Mouse (Mus musculus) intestine, embryonic 14.5 days (tissue): Measurements from ENCODE around the gene Dalrd3. TPM values are rescaled to one million over a fixed set of nuclear protein-coding genes. Genes with fewer than 3 reads are reported as not detected.

Experiments used
- ATAC-seq: fragments of 200-750 bp; cut with Nextera tagmentation; replicated peaks from 2 replicates; pipeline ENCODE4 v1.8.0; 2017; ENCODE audit warnings: low read depth, moderate number of reproducible peaks, moderate TSS enrichment, moderate library complexity; ENCODE audit not compliant: low FRiP score, low TSS enrichment
- DNase-seq: peaks from one replicate; pipeline ENCODE4 v3.0.0-alpha.2; 2018; ENCODE audit warnings: low spot score
- H3K27ac ChIP-seq: fragments of 300-500 bp; sonication (generic); 2 replicates; pipeline ENCODE4 v1.5.1; 2014; ENCODE audit warnings: low read depth, mild to moderate bottlenecking, control low read depth
- H3K27me3 ChIP-seq: fragments of 300-500 bp; sonication (generic); replicated peaks from 2 replicates; pipeline ENCODE4 v1.6.1; 2014; ENCODE audit warnings: low read length, control low read depth; ENCODE audit not compliant: control insufficient read depth, insufficient read depth
- H3K36me3 ChIP-seq: fragments of 300-500 bp; sonication (generic); 2 replicates; pipeline ENCODE4 v1.6.1; 2014; ENCODE audit warnings: low read length, control low read depth; ENCODE audit not compliant: control insufficient read depth, insufficient read depth
- H3K4me1 ChIP-seq: fragments of 300-500 bp; sonication (generic); replicated peaks from 2 replicates; pipeline ENCODE4 v1.6.1; 2014; ENCODE audit warnings: low read length, control low read depth, mixed read lengths; ENCODE audit not compliant: control insufficient read depth, insufficient read depth
- H3K4me2 ChIP-seq: fragments of 300-500 bp; sonication (generic); 2 replicates; pipeline ENCODE4 v1.6.1; 2014; ENCODE audit warnings: low read length
- H3K4me3 ChIP-seq: fragments of 300-500 bp; sonication (generic); 2 replicates; pipeline ENCODE4 v1.5.1; 2014; ENCODE audit warnings: low read depth, low read length, control low read depth, mixed read lengths
- H3K9ac ChIP-seq: fragments of 300-500 bp; sonication (generic); 2 replicates; pipeline ENCODE4 v1.6.1; 2014; ENCODE audit warnings: mild to moderate bottlenecking, low read length
- H3K9me3 ChIP-seq: fragments of 300-500 bp; sonication (generic); 2 replicates; pipeline ENCODE4 v1.6.1; 2016; ENCODE audit warnings: low read length, control low read depth; ENCODE audit not compliant: control insufficient read depth
- WGBS: fragments of 180-500 bp; shearing (Covaris S2); extraction: QIAGEN DNeasy Blood & Tissue Kit; methylation state at CpG from one replicate; pipeline ENCODE4 v1.1.7; 2014; 5-methylcytosine and 5-hydroxymethylcytosine counted together
- polyA plus RNA-seq: library from polyadenylated mRNA; unstranded; fragments of >200 nt; fragmentation: Nextera tagmentation; extraction: Ambion mirVana; gene quantifications from 2 replicates; pipeline ENCODE4 v1.2.1, GENCODE M21; 2014

Dalrd3 gene
- polyA plus RNA-seq = 127 and 146 TPM in 2 replicates

DNA sequence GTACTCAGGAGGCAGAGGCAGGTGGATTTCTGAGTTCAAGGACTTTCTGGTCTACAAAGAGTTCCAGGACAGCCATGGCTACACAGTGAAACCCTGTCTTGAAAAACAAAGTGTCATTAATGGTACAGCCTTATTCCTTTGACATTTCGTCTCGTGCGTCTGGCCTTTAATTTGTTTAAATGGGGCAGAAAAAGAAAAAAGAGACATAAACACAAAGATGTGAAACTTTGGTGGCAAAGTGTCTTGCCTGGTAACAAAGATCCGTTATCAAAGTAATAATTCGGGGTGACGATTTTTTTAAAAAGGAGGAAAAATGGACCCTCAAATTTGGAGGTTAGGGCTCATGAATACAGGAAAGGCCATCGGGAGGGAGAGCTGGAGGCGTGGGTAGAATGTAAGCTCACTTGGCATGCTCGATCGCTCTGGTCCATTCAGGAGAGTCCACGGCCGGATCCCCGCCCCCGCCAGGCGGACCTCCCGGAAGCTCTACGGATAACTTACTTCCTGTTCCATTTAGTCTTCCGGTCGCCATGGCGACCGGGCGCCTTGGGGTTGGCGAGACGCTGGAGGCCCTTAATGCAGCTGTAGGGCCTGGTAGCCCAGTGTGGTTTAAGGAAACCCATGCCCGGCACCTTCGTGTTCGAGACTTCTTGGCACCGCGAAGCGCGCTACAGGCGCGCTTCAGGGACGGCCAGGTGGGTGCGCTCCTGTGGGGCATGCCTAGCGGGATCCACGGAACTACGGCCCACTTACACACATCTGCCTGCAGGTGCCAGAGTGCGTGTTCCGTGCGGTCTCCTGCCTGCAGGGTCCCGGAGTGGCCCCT, at the start of gene Dalrd3:
Gene Dalrd3, plus strand, starts transcription at position 506 of the 826 bp plus-strand sequence.
- Histone ChIP-seq H3K9me3 (no peaks in the 10 kb centered on the region), H3K27ac (peak within 1 kb of the TSS; percentile 64), H3K9ac (peak within 1 kb of the TSS; percentile 54), H3K4me1 (peaks cover 24% of the 10 kb centered on the region), H3K4me2 (peak within 1 kb of the TSS; percentile 99), H3K4me3 (peak within 1 kb of the TSS; percentile 63), H3K36me3 (peaks cover 48% of the 10 kb centered on the region), H3K27me3 (no peaks in the 10 kb centered on the region)
- peak; percentile 92 for DNase-seq
- WGBS = 6% methylated on average over 42 of the region's 42 CpGs
- peak; percentile 54 for ATAC-seq

DNA sequence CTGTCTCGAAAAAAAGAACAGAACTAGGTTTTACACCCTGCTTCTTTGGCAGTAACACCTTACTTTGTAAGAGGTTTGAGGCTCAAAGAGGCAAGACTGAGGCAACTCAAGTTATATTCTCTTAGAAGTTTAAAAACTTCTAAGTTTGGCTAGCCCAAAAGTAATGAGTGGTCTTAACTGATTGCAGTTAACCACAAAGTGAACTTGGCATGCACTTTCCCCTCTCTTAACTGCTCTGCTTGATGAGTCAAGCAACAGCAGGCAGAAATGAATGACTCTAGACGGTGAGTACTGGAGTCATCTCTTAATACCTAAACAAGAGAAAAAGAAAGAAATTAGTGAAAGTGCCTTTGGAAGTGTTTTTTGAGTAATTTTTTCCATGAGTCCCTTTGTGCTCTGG, 48.1 kb upstream of the Dalrd3 start:
- Histone ChIP-seq H3K27ac (no peak overlapping the region), H3K9ac (no peak overlapping the region), H3K9me3 (no peaks in the 10 kb centered on the region), H3K4me2 (no peak overlapping the region), H3K36me3 (peaks cover 22% of the 10 kb centered on the region; the same call in 1 of the 2 replicates), H3K4me1 (peaks cover 4% of the 10 kb centered on the region; the same call in 1 of the 2 replicates), H3K4me3 (no peak overlapping the region), H3K27me3 (no peaks in the 10 kb centered on the region)
- WGBS = 79% methylated on average over 2 of the region's 2 CpGs
- DNase-seq = no peak
- no peak for ATAC-seq

DNA sequence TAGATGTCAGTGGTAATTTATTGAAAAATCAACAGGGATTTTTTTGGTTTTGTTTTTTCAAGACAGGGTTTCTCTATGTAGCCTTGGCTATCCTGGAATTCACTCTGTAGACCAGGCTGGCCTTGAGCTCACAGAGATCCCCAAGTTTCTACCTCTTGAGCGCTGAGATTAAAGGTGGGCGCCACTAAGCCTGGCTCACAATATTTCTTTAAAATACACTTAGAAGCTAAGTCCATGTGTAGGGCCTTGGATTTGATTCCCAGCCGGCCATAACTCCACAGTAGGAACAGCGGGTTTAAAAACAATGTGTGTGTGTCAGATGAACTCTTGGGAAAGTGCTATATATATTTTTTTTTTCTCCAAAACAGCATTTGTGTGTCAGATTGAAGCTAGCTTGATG, 46.3 kb upstream of the Dalrd3 start:
- H3K9me3 ChIP-seq = no peaks in the 10 kb centered on the region
- no peak overlapping the region for H3K27ac ChIP-seq
- no peak overlapping the region for H3K9ac ChIP-seq
- no peak overlapping the region for H3K4me3 ChIP-seq
- H3K27me3 ChIP-seq = no peaks in the 10 kb centered on the region
- H3K4me2 ChIP-seq = no peak overlapping the region
- DNase-seq (no peak), ATAC-seq (no peak)
- 95% methylated on average over 4 of the region's 4 CpGs for WGBS
- H3K36me3 ChIP-seq = peaks cover 31% of the 10 kb centered on the region; the same call in 1 of the 2 replicates
- H3K4me1 ChIP-seq = peaks cover 4% of the 10 kb centered on the region; the same call in 1 of the 2 replicates

DNA sequence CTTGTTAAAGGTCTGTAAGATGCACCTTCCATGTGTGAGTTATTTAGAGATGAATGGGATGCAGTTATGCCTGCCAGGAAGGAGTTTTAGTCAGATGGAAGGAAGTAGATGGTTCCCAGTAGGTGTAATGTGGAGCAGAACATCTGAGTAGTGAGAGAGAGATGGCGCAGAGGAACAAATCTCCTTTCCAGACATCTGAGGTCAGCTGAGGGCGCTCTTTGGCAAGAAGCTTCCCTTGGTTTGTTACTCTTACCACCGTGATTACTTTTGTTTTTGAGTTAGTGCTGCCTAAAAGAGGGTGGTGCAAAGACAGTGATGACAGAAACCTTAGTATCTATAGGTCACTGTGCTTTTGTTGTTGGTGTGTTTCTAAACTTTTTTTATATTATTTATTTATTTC, 44.3 kb upstream of the Dalrd3 start:
- Histone ChIP-seq H3K9me3 (no peaks in the 10 kb centered on the region), H3K36me3 (peaks cover 40% of the 10 kb centered on the region), H3K27ac (no peak overlapping the region), H3K4me1 (no peaks in the 10 kb centered on the region), H3K27me3 (no peaks in the 10 kb centered on the region), H3K4me3 (no peak overlapping the region), H3K9ac (no peak overlapping the region), H3K4me2 (no peak overlapping the region)
- ATAC-seq = no peak
- 77% methylated on average over 3 of the region's 3 CpGs for WGBS
- DNase-seq = no peak

DNA sequence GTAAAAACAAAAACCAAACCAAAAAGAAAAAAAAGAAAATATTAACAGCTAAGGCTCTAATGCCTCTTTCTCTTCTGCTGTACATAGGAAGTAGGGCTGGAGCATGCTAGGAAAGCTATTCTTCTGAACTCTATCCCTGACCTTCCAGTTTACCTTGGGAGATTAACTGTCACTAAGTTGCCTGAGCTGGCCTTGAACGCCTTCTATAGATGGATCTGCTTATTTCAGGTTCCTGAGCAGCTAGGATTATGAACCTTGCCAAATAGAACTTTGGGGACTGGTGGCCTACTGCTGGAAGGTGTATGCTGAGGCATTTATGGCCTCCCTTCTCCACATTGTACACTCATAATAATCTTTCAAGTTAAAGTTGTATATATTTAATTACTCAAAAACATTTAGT, 38.7 kb upstream of the Dalrd3 start:
- H3K36me3 ChIP-seq = peaks cover 85% of the 10 kb centered on the region
- no peaks in the 10 kb centered on the region for H3K4me1 ChIP-seq
- no peak overlapping the region for H3K4me2 ChIP-seq
- ATAC-seq (no peak), DNase-seq (no peak)
- no peak overlapping the region for H3K9ac ChIP-seq
- H3K27ac ChIP-seq = no peak overlapping the region
- H3K4me3 ChIP-seq = no peak overlapping the region
- 96% methylated on average over 1 of the region's 1 CpGs for WGBS
- H3K27me3 ChIP-seq = no peaks in the 10 kb centered on the region
- no peaks in the 10 kb centered on the region for H3K9me3 ChIP-seq

DNA sequence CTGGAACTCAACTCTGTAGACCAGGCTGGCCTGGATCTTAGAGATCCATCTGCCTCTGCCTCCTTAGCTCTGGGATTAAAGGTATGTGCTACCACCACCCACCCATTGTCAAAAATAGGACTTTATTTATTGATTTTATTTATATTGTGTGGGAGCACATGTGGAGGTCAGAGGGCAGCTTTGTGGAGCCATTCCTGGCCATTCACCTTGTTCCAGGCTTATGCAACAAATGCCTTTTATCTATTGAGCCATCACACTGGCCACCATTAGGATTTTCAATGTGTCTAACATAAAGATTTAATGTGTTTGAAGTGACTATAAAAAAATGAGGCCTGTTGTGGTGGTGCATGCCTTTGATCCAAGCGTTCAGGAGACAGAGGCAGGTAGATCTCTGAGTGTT, 38.2 kb upstream of the Dalrd3 start:
- ATAC-seq (no peak), DNase-seq (no peak)
- no peak overlapping the region for H3K4me2 ChIP-seq
- H3K9me3 ChIP-seq = no peaks in the 10 kb centered on the region
- no peaks in the 10 kb centered on the region for H3K4me1 ChIP-seq
- H3K27me3 ChIP-seq = no peaks in the 10 kb centered on the region
- no peak overlapping the region for H3K4me3 ChIP-seq
- H3K9ac ChIP-seq = no peak overlapping the region
- WGBS = 91% methylated on average over 1 of the region's 1 CpGs
- no peak overlapping the region for H3K27ac ChIP-seq
- peaks cover 91% of the 10 kb centered on the region for H3K36me3 ChIP-seq

DNA sequence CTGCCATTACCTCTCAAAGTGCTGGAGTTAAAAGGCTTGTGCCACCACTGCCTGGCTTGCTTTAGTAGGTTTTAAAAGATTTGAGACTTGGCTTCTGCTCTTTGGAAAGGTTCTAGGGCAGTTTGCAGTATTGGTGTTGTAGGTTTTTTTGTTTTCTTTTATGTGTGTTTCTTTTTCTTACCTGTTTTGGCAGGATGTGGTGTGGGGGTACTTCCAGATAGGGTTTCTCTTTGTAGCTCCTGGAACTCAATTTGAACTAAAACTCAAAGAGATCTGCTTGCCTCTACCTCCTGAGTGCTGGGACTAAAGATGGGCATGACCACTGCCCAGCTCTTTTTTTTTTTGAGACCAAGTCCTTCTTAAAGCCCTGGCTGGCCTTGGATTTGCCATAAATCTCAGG, 28.8 kb upstream of the Dalrd3 start:
- Histone ChIP-seq H3K4me2 (no peak overlapping the region), H3K9me3 (no peaks in the 10 kb centered on the region), H3K27ac (no peak overlapping the region), H3K27me3 (no peaks in the 10 kb centered on the region), H3K36me3 (peaks cover 93% of the 10 kb centered on the region), H3K9ac (no peak overlapping the region), H3K4me3 (no peak overlapping the region), H3K4me1 (no peaks in the 10 kb centered on the region)
- no peak for DNase-seq
- no peak for ATAC-seq

DNA sequence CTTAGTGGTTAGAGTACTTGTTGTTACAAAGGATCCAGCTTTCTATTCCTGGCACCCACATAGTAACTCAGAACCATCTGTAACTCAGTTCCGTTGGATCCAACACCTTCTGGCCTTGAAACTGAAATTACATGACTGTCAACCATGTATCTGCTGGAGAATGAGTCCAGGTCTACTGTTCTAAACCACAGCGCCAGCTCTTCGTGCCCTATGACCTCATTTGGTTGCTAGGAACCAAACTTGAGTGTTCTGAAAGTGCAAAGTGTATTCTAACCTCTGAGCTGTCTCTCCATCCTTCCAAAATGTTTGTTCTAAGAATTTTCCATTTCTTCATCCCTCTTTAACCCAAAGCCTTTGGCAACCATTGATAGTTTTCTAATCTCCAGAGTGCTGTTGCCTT, 23.7 kb upstream of the Dalrd3 start:
- Histone ChIP-seq H3K4me2 (no peak overlapping the region), H3K9me3 (no peaks in the 10 kb centered on the region), H3K36me3 (peaks cover 92% of the 10 kb centered on the region), H3K9ac (no peak overlapping the region), H3K27me3 (no peaks in the 10 kb centered on the region), H3K4me3 (no peak overlapping the region), H3K27ac (no peak overlapping the region), H3K4me1 (no peaks in the 10 kb centered on the region)
- DNase-seq (no peak), ATAC-seq (no peak)
- WGBS = 93% methylated on average over 3 of the region's 3 CpGs

DNA sequence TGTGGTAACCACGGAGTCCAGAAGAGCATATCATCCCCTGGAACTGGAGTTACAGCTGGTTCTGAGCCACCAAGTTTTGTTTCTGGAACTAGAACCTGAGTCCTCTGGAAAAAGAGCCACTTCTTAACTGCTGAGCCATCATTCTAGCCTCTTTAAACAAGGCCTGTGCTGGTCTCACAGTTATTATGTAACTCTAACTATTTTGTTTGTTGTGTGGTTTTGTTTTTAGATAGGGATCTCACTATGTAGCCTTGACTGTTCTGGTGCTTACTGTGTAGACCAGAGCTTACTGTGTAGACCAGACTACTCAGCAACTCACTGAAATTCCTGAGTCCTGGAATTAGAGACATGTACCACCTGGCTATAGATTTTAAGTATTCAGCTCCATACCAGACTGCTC, 22.8 kb upstream of the Dalrd3 start:
- H3K36me3 ChIP-seq = peaks cover 90% of the 10 kb centered on the region
- WGBS = 96% methylated on average over 1 of the region's 1 CpGs

More for the DNA sequence above, 22.8 kb upstream of the Dalrd3 start:
- Histone ChIP-seq H3K9me3 (no peaks in the 10 kb centered on the region), H3K9ac (no peak overlapping the region), H3K27ac (no peak overlapping the region), H3K27me3 (no peaks in the 10 kb centered on the region), H3K4me2 (no peak overlapping the region), H3K4me3 (no peak overlapping the region), H3K4me1 (no peaks in the 10 kb centered on the region)
- ATAC-seq (no peak), DNase-seq (no peak)
